Mouse (Mus musculus) stomach, embryonic 15.5 days (tissue): Measurements from ENCODE around the gene Asrgl1. TPM values are rescaled to one million over a fixed set of nuclear protein-coding genes. Genes with fewer than 3 reads are reported as not detected.

ENCODE experiments used
- ATAC-seq: fragments of 200-750 bp; cut with Nextera tagmentation; 2 replicates; pipeline ENCODE4 v1.8.0; 2017; ENCODE audit warnings: low read depth, moderate number of reproducible peaks, moderate TSS enrichment; ENCODE audit not compliant: insufficient read depth, low FRiP score
- H3K27ac ChIP-seq: fragments of 300-500 bp; sonication (generic); 2 replicates; pipeline ENCODE4 v1.5.1; 2015; ENCODE audit warnings: mild to moderate bottlenecking, inconsistent platforms
- H3K27me3 ChIP-seq: fragments of 300-500 bp; sonication (generic); replicated peaks from 2 replicates; pipeline ENCODE4 v1.6.1; 2015; ENCODE audit warnings: inconsistent platforms
- H3K36me3 ChIP-seq: fragments of 300-500 bp; sonication (generic); 2 replicates; pipeline ENCODE4 v1.6.1; 2015; ENCODE audit warnings: inconsistent platforms
- H3K4me1 ChIP-seq: fragments of 300-500 bp; sonication (generic); 2 replicates; pipeline ENCODE4 v1.6.1; 2015; ENCODE audit warnings: inconsistent platforms
- H3K4me2 ChIP-seq: fragments of 300-500 bp; sonication (generic); 2 replicates; pipeline ENCODE4 v1.6.1; 2015; ENCODE audit warnings: mild to moderate bottlenecking, inconsistent platforms
- H3K4me3 ChIP-seq: fragments of 300-500 bp; sonication (generic); replicated peaks from 2 replicates; pipeline ENCODE4 v1.5.1; 2015; ENCODE audit warnings: inconsistent platforms
- H3K9ac ChIP-seq: fragments of 300-500 bp; sonication (generic); 2 replicates; pipeline ENCODE4 v1.6.1; 2015; ENCODE audit warnings: inconsistent platforms
- H3K9me3 ChIP-seq: fragments of 300-500 bp; sonication (generic); 2 replicates; pipeline ENCODE4 v1.6.1; 2016; ENCODE audit warnings: inconsistent platforms
- WGBS: fragments of 180-500 bp; shearing (Covaris S2); methylation state at CpG from one replicate; pipeline ENCODE4 v1.1.7; 2015; 5-methylcytosine and 5-hydroxymethylcytosine counted together
- polyA plus RNA-seq: library from polyadenylated mRNA; unstranded; fragments of >200 nt; fragmentation: Nextera tagmentation; extraction: Ambion mirVana; gene quantifications from 2 replicates; pipeline ENCODE4 v1.2.1, GENCODE M21; 2015

The Asrgl1 gene
- polyA plus RNA-seq, 1 experiment from 2014 or later: 16.4 TPM

DNA sequence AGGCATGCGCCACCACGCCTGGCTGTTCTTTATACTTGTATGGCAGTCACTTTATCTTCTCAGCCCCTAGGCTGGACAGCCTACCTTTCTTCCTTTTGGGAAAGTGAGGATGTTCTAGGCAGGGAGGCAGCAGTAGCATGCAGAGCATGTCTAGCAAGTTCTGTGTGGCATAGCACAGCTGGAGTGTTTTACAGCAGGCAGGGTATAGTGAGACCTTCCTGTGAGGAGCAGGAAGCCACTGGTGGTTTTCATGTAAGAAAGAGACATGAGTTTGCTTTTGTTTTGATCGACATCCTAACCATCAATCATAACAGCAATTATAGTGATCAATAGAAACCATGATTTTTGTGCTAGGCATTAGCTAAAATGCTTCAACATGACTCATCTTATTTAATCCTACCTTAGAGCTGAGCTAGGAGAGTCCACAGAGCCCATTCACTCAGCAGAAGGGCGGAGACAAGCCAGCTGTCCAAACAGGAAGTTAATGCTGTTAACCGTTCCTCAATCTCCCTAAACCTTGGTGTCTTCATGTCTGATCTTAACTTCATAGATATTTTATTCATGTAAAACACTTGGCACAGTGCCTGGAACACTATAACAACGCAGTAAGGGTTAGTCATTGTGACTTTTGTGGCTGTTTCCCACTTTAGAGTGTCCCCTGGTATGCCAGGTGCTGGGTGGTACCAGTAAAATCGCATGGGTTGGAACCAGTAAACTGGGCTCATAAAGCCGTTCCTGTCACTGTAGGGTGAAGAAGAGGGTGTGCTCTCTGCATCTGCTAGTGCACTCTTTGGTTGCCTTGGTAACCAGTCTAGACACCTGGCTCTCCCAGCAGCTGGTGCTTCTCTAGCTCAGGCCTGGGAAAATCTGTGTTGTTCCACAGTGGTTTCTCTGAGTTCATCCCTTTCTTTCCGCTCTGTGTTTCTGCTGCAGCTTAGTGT is 69.5 kb downstream of the Asrgl1 start:
- H3K4me3 ChIP-seq: no peak overlapping the region
- no peaks in the 10 kb centered on the region for H3K36me3 ChIP-seq
- H3K9me3 ChIP-seq: no peaks in the 10 kb centered on the region
- 31% methylated on average over 9 of the region's 9 CpGs for WGBS
- H3K9ac ChIP-seq: no peak overlapping the region
- ATAC-seq: peak; percentile 72
- H3K4me1 ChIP-seq: peaks cover 30% of the 10 kb centered on the region
- no peaks in the 10 kb centered on the region for H3K27me3 ChIP-seq
- H3K4me2 ChIP-seq: 0 out of 2 replicates have a peak overlapping the region, but pooled peaks have one; percentile 8
- H3K27ac ChIP-seq: peak overlapping the region; percentile 73

DNA sequence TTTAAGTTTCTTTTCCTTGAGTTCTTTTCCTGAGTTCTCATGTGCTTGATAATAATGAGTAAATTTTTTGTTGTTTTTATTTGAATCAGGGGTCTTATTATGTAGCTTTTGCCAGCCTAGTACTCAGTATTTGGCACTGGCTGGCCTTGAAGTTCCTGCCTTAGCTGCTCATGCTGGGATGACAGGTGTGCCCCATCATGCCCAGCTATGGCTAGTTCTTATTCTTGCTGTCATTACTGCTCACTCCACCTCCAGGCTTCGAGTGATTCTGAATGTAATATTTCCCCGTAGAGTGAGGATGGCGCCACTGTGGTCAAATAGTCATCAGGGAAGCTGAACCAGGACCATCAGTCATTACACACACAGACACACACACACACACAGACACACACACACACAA is 71.6 kb downstream of the Asrgl1 start:
- H3K36me3 ChIP-seq: no peaks in the 10 kb centered on the region
- WGBS: 86% methylated on average over 3 of the region's 3 CpGs
- H3K27ac ChIP-seq: no peak overlapping the region
- no peak for ATAC-seq
- H3K9me3 ChIP-seq: no peaks in the 10 kb centered on the region
- no peak overlapping the region for H3K4me3 ChIP-seq
- no peak overlapping the region for H3K4me2 ChIP-seq
- no peak overlapping the region for H3K9ac ChIP-seq
- H3K4me1 ChIP-seq: peaks cover 17% of the 10 kb centered on the region
- H3K27me3 ChIP-seq: no peaks in the 10 kb centered on the region

DNA sequence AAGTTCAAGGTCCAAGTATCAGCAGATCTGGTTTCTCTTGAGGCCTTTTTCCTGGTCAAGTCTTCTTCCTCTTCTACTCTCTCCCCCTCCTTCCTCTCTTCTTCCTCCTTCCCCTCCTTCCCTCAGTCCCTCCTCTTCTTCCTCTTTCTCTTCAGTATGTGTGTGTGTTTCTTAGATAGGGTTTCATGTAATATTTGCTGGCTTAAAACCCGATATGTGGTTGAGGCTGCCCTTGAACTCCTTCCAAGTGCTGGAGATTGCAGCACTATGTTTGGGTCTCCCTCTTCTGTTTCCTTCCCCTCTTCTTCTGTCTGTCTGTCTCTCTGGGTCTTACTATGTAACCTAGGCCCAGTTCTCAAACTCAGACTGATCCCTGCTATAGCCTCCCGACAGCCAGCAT is 72.6 kb downstream of the Asrgl1 start:
- no peak overlapping the region for H3K4me2 ChIP-seq
- ATAC-seq: no peak
- no peaks in the 10 kb centered on the region for H3K9me3 ChIP-seq
- H3K27ac ChIP-seq: no peak overlapping the region
- no peaks in the 10 kb centered on the region for H3K36me3 ChIP-seq
- no peak overlapping the region for H3K4me3 ChIP-seq
- no peaks in the 10 kb centered on the region for H3K27me3 ChIP-seq
- WGBS: 80% methylated on average over 2 of the region's 2 CpGs
- peaks cover 17% of the 10 kb centered on the region for H3K4me1 ChIP-seq
- H3K9ac ChIP-seq: no peak overlapping the region

DNA sequence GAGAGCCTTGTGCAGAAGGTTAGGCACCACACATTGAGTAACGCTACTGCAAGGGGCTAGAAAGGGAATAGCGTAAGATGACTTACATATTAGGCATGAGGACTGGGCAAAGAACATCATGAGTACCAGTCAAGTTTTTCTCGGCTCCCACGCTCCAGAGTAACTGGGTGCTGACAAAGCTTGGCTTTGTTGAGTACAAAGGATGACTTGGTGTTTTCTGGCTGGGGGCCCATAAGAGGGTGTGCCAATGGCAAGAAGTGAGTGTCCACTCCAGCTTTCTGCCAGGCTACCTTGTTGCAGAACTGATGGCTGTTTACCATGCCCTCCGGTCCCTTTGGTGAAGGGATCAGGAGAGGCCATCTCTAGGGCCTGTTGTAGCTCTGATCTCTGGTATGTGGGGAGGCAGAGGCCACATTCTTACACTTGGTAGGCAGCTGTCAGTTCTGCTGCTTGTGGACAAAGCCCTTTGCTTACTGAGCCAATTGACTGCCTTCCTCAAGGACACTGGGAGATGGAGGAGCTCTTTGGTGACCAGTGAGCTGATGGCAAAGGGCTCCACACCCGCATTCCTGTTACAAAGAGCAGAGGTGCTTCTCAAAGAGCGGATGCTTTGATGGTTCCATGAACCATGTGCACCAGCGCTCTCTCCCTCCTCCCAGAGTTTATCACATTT is 74.1 kb downstream of the Asrgl1 start:
- H3K27me3 ChIP-seq: no peaks in the 10 kb centered on the region
- no peak overlapping the region for H3K27ac ChIP-seq
- H3K9me3 ChIP-seq: no peaks in the 10 kb centered on the region
- peaks cover 9% of the 10 kb centered on the region for H3K4me1 ChIP-seq
- ATAC-seq: no peak
- no peak overlapping the region for H3K9ac ChIP-seq
- no peak overlapping the region for H3K4me3 ChIP-seq
- WGBS: 84% methylated on average over 8 of the region's 8 CpGs
- no peak overlapping the region for H3K4me2 ChIP-seq
- no peaks in the 10 kb centered on the region for H3K36me3 ChIP-seq

GRCm38 (mm10) chr19:9060103-9060502 is 75.3 kb downstream of the Asrgl1 start:
- H3K4me2 ChIP-seq: no peak overlapping the region
- H3K27ac ChIP-seq: no peak overlapping the region
- H3K4me1 ChIP-seq: no peaks in the 10 kb centered on the region
- no peaks in the 10 kb centered on the region for H3K36me3 ChIP-seq
- no peak for ATAC-seq
- 80% methylated on average over 4 of the region's 4 CpGs for WGBS
- H3K4me3 ChIP-seq: no peak overlapping the region
- no peaks in the 10 kb centered on the region for H3K27me3 ChIP-seq
- H3K9me3 ChIP-seq: no peaks in the 10 kb centered on the region
- no peak overlapping the region for H3K9ac ChIP-seq

Other genes starting within 250 kb of the Asrgl1 start
- gene 1810009A15Rik, start 246.8 kb downstream of the Asrgl1 start, polyA plus RNA-seq: 82.3 and 82.9 TPM in 2 replicates
- not detected in 2 replicates for gene Gm49416, start 246.7 kb downstream of the Asrgl1 start, polyA plus RNA-seq
- 36.8 and 43.6 TPM in 2 replicates for gene Ints5, start 242.6 kb downstream of the Asrgl1 start, polyA plus RNA-seq
- gene Ganab, start 237.6 kb downstream of the Asrgl1 start, polyA plus RNA-seq: 89.3 and 103 TPM in 2 replicates
- gene B3gat3, start 215.3 kb downstream of the Asrgl1 start, polyA plus RNA-seq: 39.8 and 44.5 TPM in 2 replicates
- gene Rom1, start 206.3 kb downstream of the Asrgl1 start, polyA plus RNA-seq: 3.3 and 3.4 TPM in 2 replicates
- gene Eml3, start 206.1 kb downstream of the Asrgl1 start, polyA plus RNA-seq: 31.7 and 32.6 TPM in 2 replicates
- 132 and 142 TPM in 2 replicates for gene Mta2, start 193.8 kb downstream of the Asrgl1 start, polyA plus RNA-seq
- 29.1 and 31.8 TPM in 2 replicates for gene Tut1, start 181.8 kb downstream of the Asrgl1 start, polyA plus RNA-seq
- 383 and 461 TPM in 2 replicates for gene Eef1g, start 168.6 kb downstream of the Asrgl1 start, polyA plus RNA-seq
- 32.2 and 43.5 TPM in 2 replicates for gene Ahnak, start 146.4 kb downstream of the Asrgl1 start, polyA plus RNA-seq
- gene Scgb1a1, start 47.7 kb downstream of the Asrgl1 start, polyA plus RNA-seq: not detected in 2 replicates